Mouse (Mus musculus) neural tube, embryonic 10.5 days (tissue): ENCODE measurements around the gene Vmn1r101.
"Not testable (repeated sequence)": the region's sequence is repeated elsewhere in the genome, so short reads cannot be mapped to it uniquely, and the experiment has no call there.

Experiments
- DNase-seq: peaks from one replicate; pipeline ENCODE4 v3.0.0-alpha.2; 2017; ENCODE audit warnings: low spot score; ENCODE audit errors: extremely low spot score

Vmn1r101 gene

DNA sequence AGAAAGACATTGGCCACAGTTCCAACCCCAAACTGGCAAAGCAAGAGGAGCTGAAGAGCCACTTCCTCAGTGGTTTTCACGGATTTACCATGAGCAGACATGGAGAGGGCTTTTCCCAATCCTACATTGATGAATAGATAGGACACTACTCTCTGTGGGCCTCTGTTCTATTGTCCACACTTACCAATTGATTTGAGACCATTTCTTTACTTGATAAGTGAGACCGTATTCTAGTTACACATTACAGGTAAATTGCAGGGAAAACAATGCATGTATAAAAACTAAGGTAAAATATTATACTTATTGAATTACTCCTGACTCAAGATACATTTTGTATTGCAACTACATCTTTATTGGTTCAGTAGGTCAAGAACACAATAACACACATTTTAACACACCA lies at the start of gene Vmn1r101:
Gene Vmn1r101, minus strand, starts transcription at position 101 of the 400 bp plus-strand sequence.
- not testable (repeated sequence) for DNase-seq

DNA sequence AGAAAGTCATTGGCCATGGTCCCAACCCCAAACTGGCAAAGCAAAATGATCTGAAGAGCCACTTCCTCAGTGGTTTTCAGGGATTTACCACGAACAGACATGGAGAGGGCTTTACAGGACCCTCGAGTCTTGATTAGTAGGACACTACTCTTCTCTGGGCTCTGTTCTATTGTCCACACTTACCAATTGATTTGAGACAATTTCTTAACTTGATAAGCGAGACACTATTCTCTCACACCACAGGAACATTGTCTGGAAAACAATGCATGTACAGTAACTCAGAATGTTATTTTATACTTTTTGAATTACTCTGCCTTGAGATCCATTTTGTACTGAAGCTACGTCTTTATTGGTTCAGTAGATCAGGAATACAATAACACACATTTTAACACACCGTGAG lies 32.4 kb upstream of the Vmn1r101 start, which contains the start of gene Gm10670:
Gene Gm10670, minus strand, starts transcription at position 101 of the 400 bp plus-strand sequence.
- DNase-seq, result not testable (repeated sequence)

DNA sequence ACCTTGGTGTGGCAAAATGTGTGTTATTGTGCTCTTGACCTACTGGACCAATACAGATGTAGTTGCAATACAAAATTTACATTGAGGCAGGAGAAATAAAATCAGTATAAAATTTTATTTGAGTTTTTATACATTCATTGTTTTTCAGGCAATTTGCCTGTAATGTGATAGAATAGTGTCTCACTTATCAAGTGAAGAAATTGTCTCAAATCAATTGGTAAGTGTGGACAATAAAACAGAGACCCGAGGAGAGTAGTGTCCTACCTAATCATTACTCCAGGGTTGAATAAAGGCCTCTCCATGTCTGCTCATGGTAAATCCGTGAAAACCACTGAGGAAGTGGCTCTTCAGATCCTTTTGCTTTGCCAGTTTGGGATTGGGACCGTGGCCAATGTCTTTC lies 24.8 kb downstream of the Vmn1r101 start, which contains the start of gene Vmn1r100:
Gene Vmn1r100, plus strand, starts transcription at position 301 of the 400 bp plus-strand sequence.
- not testable (repeated sequence) for DNase-seq
